Mouse (Mus musculus): Measurements from ENCODE around the gene Cfap77.
A peak's percentile ranks its signal among the peaks of the same experiment; 100 is the strongest.

The Cfap77 gene

DNA sequence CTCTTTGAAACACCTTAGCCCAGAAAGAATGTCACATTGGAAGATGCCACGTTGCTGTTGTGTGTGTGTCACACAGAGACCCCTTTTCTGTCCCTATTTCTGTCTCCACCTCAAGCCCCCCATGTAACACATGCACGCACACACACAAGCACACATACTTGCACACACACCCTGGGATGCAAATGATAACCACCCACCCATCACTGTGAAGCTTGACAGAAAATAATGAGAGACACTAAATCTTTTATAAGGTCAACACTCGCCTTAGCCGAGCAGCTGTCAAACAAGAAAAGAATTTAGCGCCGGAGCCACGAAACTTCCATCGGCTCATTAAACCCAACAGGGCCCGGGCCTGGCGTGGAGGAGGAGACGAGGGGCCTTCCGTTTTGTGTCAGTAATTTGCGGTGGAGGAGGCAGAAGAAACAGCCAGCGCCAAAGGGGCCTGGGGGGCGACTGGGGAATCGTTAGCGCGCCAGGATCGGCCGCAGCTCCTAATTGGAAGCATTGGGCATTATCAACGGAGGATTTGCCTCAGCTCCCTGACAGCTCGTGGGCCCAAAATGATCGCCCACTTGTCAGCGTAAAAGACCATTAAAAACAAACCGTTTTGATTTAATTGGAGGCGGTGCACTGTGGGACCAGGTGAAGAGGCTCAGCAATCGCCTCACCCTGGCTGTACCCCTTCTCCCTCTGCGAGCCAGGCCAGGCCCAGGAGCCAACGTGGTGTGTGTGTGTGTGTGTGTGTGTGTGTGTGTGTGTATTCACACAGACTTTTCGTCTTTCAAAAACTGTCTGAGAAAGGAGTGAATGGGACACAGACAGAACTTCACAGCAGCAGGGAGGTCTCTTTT lies 111.0 kb downstream of the Cfap77 start:
- DNase-seq (ENCODE audit: low spot score in 2 of 2) = no peak

DNA sequence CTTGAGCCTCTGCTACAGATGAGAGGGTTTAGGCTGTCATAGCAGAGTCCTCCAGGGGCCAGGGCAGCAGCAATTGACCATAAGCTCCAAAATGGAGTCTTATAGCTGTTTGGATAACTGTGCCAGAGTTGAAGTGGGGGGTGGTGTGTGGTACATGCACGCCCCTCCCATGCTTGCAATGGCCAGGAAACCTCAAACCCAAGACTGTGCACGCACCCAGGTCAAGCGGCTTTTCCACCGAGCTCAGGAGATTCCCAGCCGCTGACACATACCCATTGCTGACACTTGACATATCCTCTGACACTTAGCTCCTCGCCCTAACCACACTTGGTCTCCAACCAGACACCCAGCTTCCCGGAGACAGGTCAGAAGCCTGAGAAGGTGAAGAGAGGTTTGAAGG lies 115.9 kb downstream of the Cfap77 start:
- no peak for DNase-seq (ENCODE audit: low spot score in 2 of 2)

DNA sequence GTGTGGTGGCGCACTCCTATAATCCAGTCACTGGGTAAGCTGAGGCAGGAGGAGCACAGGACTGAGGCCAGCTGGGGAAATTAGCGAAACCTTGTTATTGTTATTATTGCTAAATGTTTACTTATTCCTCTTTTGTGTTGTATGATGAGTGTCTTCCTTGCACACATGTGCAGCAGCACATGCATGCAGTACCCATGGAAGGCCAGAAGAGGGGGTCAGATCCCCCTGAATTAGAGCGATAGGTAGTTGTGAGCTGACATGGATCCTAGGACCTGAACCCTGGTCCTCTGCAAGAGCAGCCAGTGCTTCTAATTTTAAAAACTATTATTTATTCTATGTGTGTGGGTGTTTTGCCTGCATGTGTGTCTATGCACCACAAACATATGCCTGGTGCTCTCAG lies 124.3 kb downstream of the Cfap77 start:
- DNase-seq (ENCODE audit: low spot score in 2 of 2) = no peak

DNA sequence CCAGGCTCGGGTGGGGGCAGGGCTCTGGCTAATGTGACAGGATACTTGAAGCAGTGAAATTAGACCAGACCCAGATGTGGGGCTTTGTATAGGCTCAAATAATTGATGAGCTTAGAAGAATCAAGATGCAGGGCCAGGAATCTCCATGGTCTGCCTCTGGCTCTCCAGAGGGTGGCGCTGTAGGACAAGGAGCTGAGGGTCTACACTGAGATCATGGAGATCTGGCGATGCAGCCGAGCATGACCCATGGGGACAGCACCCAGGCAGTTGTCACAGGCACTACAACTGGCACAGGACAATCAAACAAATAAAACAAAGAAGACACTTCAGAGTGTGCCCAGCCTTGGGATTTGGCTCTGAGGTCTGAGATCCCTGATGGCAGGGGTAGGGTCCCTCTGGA lies 131.0 kb downstream of the Cfap77 start:
- peak in 1 of 2 experiments; percentile 45 for DNase-seq (ENCODE audit: low spot score in 2 of 2)

- no peak for DNase-seq (ENCODE audit: low spot score in 2 of 2)
Measured at GRCm38 (mm10) chr2:28919001-28919400, 135.9 kb downstream of the Cfap77 start.

- no peak for DNase-seq (ENCODE audit: low spot score in 2 of 2)
Measured at GRCm38 (mm10) chr2:28917518-28918361, 137.1 kb downstream of the Cfap77 start.

GRCm38 (mm10) chr2:28917156-28917517 lies 137.7 kb downstream of the Cfap77 start:
- no peak for DNase-seq (ENCODE audit: low spot score in 2 of 2)

GRCm38 (mm10) chr2:28916513-28916865 lies 138.4 kb downstream of the Cfap77 start, which contains the start of gene Barhl1:
Gene Barhl1, minus strand, starts transcription at chr2:28916668.
- no peak for DNase-seq (ENCODE audit: low spot score in 2 of 2)

DNA sequence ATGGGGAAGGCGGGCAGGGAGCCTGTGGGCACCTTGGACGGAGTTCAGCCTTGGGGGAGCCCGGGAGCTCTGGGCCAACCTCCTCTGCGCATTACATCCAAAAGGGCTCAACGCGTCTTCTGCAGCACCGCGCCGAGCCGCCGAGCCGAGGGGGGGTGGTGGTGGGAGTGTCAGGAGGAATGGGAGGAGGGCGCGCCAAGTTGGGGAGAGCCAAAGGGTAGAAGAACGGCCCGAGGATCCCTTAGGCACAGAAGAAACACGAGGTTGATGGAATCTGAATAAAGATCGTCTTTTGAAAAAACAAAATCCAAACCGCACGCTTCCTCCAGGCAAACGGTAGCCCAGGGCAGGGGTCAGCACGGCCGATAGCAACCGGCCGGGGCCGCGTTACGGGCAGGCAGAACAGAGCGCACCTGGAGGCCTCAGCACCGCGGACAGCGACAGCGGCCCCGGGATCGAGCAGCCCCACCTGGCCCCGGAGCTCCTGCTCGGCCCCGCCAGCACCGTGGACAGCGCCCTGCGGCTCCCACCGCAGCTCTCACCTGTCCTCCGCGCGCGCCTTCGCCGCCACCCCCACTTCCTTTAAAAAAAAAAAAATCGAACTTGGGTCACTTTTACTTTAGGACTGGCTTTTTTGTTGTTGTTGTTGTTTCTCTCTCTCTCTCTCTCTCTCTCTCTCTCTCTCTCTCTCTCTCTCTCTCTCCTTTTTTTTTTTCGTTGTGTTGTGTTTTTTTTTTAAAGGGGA lies 138.9 kb downstream of the Cfap77 start:
- peak; percentile 21 to 52 for DNase-seq (ENCODE audit: low spot score in 2 of 2)

DNA sequence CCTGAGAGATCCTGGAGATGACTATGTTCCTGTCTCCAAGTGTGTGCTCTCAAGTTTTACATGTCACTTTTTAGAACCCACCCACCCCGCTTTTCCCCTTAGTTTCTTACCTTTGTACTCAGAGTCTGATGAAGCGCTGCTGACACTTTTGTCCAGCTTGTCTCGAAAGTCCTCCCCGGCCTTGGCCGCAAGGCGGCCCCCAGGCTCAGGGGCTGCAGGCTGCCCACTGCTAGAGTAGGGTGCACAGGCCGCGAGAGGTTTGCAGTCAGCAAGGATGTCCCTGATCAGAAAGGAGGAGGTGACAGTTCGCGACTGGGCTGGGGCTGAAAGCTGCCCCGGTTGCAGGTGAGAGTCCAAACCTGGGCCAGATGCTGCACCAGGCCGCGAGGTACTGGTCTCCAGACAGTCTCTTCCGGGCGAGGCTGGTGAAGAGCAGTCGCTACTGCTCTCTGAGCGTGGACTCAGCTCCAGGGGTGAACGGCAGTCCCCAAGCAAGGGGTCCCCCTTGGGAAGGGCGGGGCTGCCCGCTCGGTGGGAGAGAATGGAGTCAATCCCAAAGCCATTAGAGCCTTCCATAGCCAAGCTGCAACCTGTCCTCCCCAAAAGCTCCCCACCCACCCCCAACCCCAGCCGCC lies 139.6 kb downstream of the Cfap77 start:
- DNase-seq (ENCODE audit: low spot score in 2 of 2) = no peak

DNA sequence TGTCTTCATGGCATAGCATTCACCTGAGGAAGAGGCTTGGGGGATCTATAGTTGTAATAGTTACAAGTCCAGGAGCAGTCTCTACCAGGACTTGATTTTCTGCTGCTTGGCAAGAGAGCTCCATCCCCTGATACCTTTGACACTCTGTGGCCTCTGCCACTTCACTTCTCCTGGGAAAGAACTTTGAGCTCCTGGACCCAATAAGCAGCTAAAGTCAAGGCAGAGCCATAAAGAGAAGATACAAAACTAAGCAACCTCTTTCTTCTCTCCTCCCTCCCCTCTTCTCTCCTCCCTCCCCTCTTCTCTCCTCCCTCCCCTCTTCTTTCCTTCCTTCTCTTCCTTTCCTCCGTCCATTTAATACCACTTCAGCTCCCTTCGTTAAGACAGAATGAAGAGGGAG lies 140.7 kb downstream of the Cfap77 start:
- DNase-seq (ENCODE audit: low spot score in 2 of 2) = no peak

GRCm38 (mm10) chr2:28912961-28913360 lies 141.9 kb downstream of the Cfap77 start:
- DNase-seq (ENCODE audit: low spot score in 2 of 2) = no peak

- no peak for DNase-seq (ENCODE audit: low spot score in 2 of 2)
Measured at GRCm38 (mm10) chr2:28912039-28912700, 142.7 kb downstream of the Cfap77 start.

DNA sequence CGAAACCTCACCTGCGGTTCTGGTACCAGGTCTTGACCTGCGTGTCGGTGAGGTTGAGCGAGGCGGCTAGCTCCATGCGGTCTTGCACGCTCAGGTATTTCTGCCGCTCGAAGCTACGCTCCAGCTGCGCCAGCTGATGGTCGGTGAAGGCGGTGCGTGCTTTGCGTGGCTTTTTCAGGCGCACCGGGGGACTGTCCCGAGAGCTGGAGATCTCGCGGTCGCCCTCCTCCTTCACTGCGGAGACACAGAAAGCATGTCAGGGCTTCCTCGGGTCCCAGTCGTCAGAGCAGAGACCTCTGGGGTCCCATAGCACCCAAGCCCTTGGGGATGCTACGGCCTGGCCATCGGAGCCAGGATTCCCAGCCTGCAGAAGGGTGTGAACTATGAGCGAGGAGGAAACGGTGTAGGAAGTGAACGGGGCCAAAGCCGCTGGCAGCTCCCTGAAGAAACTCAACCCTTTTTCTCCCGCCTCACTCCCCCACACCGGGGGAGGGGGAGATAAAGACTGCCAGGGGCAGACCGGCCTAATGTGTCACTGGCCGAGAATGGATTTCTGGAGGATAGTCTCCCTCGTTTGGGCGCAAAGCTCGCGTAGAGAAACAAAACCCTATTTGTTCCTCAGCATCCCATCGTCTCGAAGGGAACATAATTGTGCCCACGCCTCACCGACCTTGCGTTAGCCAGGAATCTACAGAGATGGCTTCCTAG lies 143.4 kb downstream of the Cfap77 start:
- DNase-seq (ENCODE audit: low spot score in 2 of 2) = no peak

DNA sequence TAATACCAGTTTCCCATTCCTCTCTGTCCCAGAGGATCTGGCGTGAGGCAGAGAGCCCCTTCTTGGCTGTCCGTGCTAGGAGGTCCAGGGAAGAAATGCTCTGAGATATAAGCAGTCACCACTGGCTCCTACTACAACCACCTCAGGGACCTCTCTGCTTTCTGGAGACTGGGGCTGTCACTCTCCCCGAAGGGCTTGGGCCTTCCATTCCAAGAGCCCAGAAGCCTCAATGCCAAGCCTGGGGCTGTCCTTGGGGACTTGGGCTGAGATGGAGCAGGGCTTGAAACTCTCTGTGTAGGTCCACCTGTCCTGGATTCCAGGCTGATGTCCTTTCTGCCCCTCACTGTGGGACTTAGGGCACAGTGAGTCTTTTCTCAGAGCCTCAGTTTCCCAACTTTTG lies 144.0 kb downstream of the Cfap77 start:
- DNase-seq (ENCODE audit: low spot score in 2 of 2) = no peak

- no peak for DNase-seq (ENCODE audit: low spot score in 2 of 2)
Measured at GRCm38 (mm10) chr2:28909818-28910710, 144.8 kb downstream of the Cfap77 start.

DNA sequence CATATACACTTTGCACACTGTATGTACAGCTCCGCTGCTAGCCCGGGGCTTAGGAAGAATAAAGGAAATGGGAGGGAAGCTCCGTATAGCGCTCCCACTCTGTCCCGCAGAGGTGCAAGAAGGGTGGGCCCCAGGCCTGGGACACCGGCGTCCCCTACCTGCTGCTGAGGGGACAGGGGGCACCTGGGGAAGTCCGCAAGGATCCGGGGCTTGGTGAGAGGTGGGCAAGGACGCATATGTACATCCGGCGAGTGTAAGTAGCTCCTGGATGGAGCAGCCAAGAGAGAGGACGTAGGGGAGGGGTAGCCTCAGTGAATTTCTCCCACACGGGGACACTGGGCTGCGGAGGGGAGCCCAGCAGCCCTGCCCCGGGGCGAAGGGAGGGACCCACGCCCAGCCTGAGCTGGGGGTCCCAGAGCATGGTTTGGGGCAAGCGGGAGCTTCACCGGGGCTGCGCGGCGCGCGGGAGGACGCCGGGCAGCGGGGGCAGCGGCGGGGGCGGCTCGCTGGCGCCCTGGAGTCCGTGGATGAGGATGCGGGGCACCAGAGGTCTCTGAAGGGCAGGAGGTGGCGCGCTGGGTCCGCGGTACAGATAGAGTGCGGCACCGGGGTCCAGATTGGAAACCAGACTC lies 145.6 kb downstream of the Cfap77 start:
- no peak for DNase-seq (ENCODE audit: low spot score in 2 of 2)

- no peak for DNase-seq (ENCODE audit: low spot score in 2 of 2)
Measured at GRCm38 (mm10) chr2:28908389-28909153, 146.3 kb downstream of the Cfap77 start.
